Mouse (Mus musculus) neutrophil, adult 5-6 weeks (primary cell): ENCODE measurements at regions not wholly inside any gene's neighbourhood (a gene's known extent, or its start where the extent isn't known, plus 50 kb on each side); places are given as distances from the start of the nearest gene placed in this dataset.
A peak's percentile ranks its signal among the peaks of the same experiment; 100 is the strongest.

Experiments
- ATAC-seq: fragments of 151-379, 151-347 bp; 2 replicates; pipeline ENCODE4 v1.8.0; 2017; ENCODE audit warnings: mild to moderate bottlenecking, moderate TSS enrichment; ENCODE audit not compliant: insufficient number of reproducible peaks, poor library complexity, low FRiP score, severe bottlenecking; ENCODE audit errors: extremely low read depth

- no peak for ATAC-seq
These were observed 149.3 kb downstream of the Adgra3 start for GRCm38 (mm10) chr5:49909483-49909882.

- ATAC-seq: no peak
These were observed 162.7 kb downstream of the Adgra3 start for GRCm38 (mm10) chr5:49896106-49896505.

- no peak for ATAC-seq
These were observed 178.4 kb downstream of the Adgra3 start for GRCm38 (mm10) chr5:49880383-49880782.

GRCm38 (mm10) chr5:49876240-49876639 lies 182.6 kb downstream of the Adgra3 start:
- no peak for ATAC-seq

GRCm38 (mm10) chr5:49857202-49857601 lies 201.6 kb downstream of the Adgra3 start:
- no peak for ATAC-seq

GRCm38 (mm10) chr5:49856036-49856435 lies 202.8 kb downstream of the Adgra3 start:
- ATAC-seq: no peak

GRCm38 (mm10) chr5:49848680-49849079 lies 210.1 kb downstream of the Adgra3 start:
- no peak for ATAC-seq

GRCm38 (mm10) chr5:49848174-49848573 lies 210.6 kb downstream of the Adgra3 start:
- ATAC-seq: no peak

- no peak for ATAC-seq
These were observed 240.0 kb downstream of the Adgra3 start for GRCm38 (mm10) chr5:49818832-49819231.

- no peak for ATAC-seq
These were observed 242.1 kb downstream of the Adgra3 start for GRCm38 (mm10) chr5:49816751-49817150.

GRCm38 (mm10) chr5:49813335-49813734 lies 245.5 kb downstream of the Adgra3 start:
- no peak for ATAC-seq

GRCm38 (mm10) chr5:49788494-49789160 lies 263.9 kb upstream of the Kcnip4 start:
- ATAC-seq: 0 out of 2 replicates have a peak, but pooled peaks have one; percentile 3

- no peak for ATAC-seq
These were observed 259.0 kb upstream of the Kcnip4 start for GRCm38 (mm10) chr5:49783728-49784127.

- no peak for ATAC-seq
These were observed 236.3 kb upstream of the Kcnip4 start for GRCm38 (mm10) chr5:49761054-49761453.

GRCm38 (mm10) chr5:49755531-49755930 lies 230.8 kb upstream of the Kcnip4 start:
- no peak for ATAC-seq

- ATAC-seq: no peak
These were observed 187.9 kb upstream of the Kcnip4 start for GRCm38 (mm10) chr5:49712607-49713006.

- no peak for ATAC-seq
These were observed 157.4 kb upstream of the Kcnip4 start for GRCm38 (mm10) chr5:49682156-49682555.

- no peak for ATAC-seq
These were observed 156.8 kb upstream of the Kcnip4 start for GRCm38 (mm10) chr5:49681514-49681913.

GRCm38 (mm10) chr5:49675885-49676284 lies 151.2 kb upstream of the Kcnip4 start:
- no peak for ATAC-seq

- no peak for ATAC-seq
These were observed 140.5 kb upstream of the Kcnip4 start for GRCm38 (mm10) chr5:49665196-49665595.

GRCm38 (mm10) chr5:49663928-49664327 lies 139.2 kb upstream of the Kcnip4 start:
- ATAC-seq: no peak
